Mouse (Mus musculus) liver, postnatal 0 days (tissue): ENCODE data around the gene Aldh6a1.

Source experiments
- CTCF ChIP-seq: sonication (generic); IDR thresholded peaks from 2 replicates; pipeline ENCODE4 v1.5.1; 2016; ENCODE audit warnings: antibody characterized with exemption, low read depth
- EP300 ChIP-seq: IDR thresholded peaks from 2 replicates; pipeline ENCODE4 v1.6.1; 2016; ENCODE audit warnings: antibody characterized with exemption, low read depth, mild to moderate bottlenecking

GRCm38 (mm10) chr12:84482778-84483585 is 32.2 kb upstream of the Aldh6a1 start:
- TF ChIP-seq CTCF, result no peak
- TF ChIP-seq EP300, result no peak
